Mouse (Mus musculus) kidney, postnatal 0 days (tissue): ENCODE measurements around the gene Ccdc33. TPM values are rescaled to one million over a fixed set of nuclear protein-coding genes. Genes with fewer than 3 reads are reported as not detected.

Source experiments
- ATAC-seq: fragments of 200-750 bp; cut with Nextera tagmentation; replicated peaks from 2 replicates; pipeline ENCODE4 v1.8.0; 2017; ENCODE audit warnings: low read depth, moderate number of reproducible peaks, moderate TSS enrichment, moderate library complexity; ENCODE audit not compliant: low FRiP score
- DNase-seq: peaks from one replicate; pipeline ENCODE4 v3.0.0-alpha.2; 2016; ENCODE audit warnings: low spot score
- H3K27ac ChIP-seq: fragments of 300-500 bp; sonication (generic); 2 replicates; pipeline ENCODE4 v1.5.1; 2014; ENCODE audit warnings: mild to moderate bottlenecking
- H3K27me3 ChIP-seq: fragments of 300-500 bp; sonication (generic); 2 replicates; pipeline ENCODE4 v1.6.1; 2014; ENCODE audit warnings: low read length, mixed read lengths; ENCODE audit not compliant: insufficient read depth
- H3K36me3 ChIP-seq: fragments of 300-500 bp; sonication (generic); 2 replicates; pipeline ENCODE4 v1.6.1; 2014; ENCODE audit warnings: low read length, mixed read lengths; ENCODE audit not compliant: insufficient read depth
- H3K4me1 ChIP-seq: fragments of 300-500 bp; sonication (generic); replicated peaks from 2 replicates; pipeline ENCODE4 v1.6.1; 2014; ENCODE audit warnings: antibody characterized with exemption, low read length, mixed read lengths; ENCODE audit not compliant: insufficient read depth
- H3K4me2 ChIP-seq: fragments of 300-500 bp; sonication (generic); 2 replicates; pipeline ENCODE4 v1.6.1; 2014; ENCODE audit warnings: mild to moderate bottlenecking, low read length, moderate library complexity, mixed read lengths
- H3K4me3 ChIP-seq: fragments of 300-500 bp; sonication (generic); replicated peaks from 2 replicates; pipeline ENCODE4 v1.5.1; 2014; ENCODE audit warnings: low read depth, low read length
- H3K9ac ChIP-seq: fragments of 300-500 bp; sonication (generic); 2 replicates; pipeline ENCODE4 v1.6.1; 2014; ENCODE audit warnings: low read depth, low read length
- H3K9me3 ChIP-seq: fragments of 300-500 bp; sonication (generic); replicated peaks from 2 replicates; pipeline ENCODE4 v1.6.1; 2016; ENCODE audit warnings: low read length, inconsistent platforms, mixed read lengths
- CTCF ChIP-seq: IDR thresholded peaks from 2 replicates; pipeline ENCODE4 v1.5.1; 2016; ENCODE audit warnings: antibody characterized with exemption, low read depth, mild to moderate bottlenecking, moderate library complexity
- WGBS: fragments of 180-500 bp; shearing (Covaris S2); extraction: QIAGEN DNeasy Blood & Tissue Kit; methylation state at CpG from one replicate; pipeline ENCODE4 v1.1.7; 2014; 5-methylcytosine and 5-hydroxymethylcytosine counted together
- polyA plus RNA-seq: library from polyadenylated mRNA; unstranded; fragments of >200 nt; fragmentation: Nextera tagmentation; extraction: Ambion mirVana; gene quantifications from 2 replicates; pipeline ENCODE4 v1.2.1, GENCODE M21; 2015

The Ccdc33 gene
- 0.09 and 0.13 TPM in 2 replicates for polyA plus RNA-seq

DNA sequence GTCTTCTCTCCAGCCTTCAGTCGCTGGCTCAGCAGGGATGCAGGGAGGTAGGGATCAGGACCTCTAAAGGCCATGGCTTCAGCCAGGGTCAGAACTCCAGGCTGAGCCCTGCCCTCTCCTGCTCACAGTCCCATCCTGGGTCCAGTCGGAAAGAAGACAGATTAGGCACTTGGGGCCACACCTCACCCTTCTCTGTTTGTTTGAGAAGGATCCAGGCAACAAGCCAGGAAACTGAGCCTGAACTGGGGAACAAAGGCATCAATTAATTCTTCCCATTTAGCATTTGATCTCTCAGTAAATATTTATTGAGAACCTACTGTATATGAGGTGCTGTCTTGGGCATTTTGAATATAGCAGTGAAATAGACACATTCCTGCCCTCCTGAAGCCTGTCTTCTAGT is at the start of gene Ccdc33:
Gene Ccdc33 (minus strand): TSS at position 153 of the 400 bp plus-strand sequence.
- ATAC-seq (no peak), DNase-seq (no peak)
- Histone ChIP-seq H3K4me1 (peaks cover 19% of the 10 kb centered on the region), H3K4me3 (no peak within 1 kb of the TSS), H3K9me3 (no peaks in the 10 kb centered on the region), H3K4me2 (no peak within 1 kb of the TSS), H3K9ac (no peak within 1 kb of the TSS), H3K27ac (no peak within 1 kb of the TSS), H3K36me3 (no peaks in the 10 kb centered on the region), H3K27me3 (no peaks in the 10 kb centered on the region)
- TF ChIP-seq CTCF: no peak
- 34% methylated on average over 2 of the region's 2 CpGs for WGBS

DNA sequence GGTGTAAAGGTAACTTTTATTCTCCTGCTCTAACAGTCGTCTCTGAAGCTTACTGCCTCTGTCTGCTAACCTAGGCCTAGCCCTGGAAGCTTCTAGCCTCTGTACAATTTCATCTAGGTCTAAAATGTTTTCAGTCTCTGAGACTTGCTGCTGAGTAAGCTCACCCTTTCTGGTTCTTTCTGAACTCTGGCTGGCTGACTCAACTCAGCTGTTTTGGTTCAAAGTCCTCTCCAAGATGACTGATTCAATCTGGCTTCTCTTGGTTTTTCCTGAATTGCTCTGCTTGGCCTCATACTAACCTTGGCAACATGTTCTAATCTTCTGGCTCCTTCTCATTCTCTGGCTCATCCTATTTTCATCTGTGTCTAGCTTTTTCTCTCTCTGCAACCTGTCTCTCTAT is 47.2 kb upstream of the Ccdc33 start:
- no peak for ATAC-seq
- Histone ChIP-seq H3K4me2 (no peak overlapping the region), H3K9me3 (no peaks in the 10 kb centered on the region), H3K4me3 (no peak overlapping the region), H3K36me3 (no peaks in the 10 kb centered on the region), H3K9ac (no peak overlapping the region), H3K4me1 (no peaks in the 10 kb centered on the region), H3K27ac (no peak overlapping the region), H3K27me3 (no peaks in the 10 kb centered on the region)
- no peak for TF ChIP-seq CTCF
- 80% methylated on average over 1 of the region's 1 CpGs for WGBS
- DNase-seq: no peak

GRCm38 (mm10) chr9:58163146-58163545 is 44.5 kb upstream of the Ccdc33 start:
- H3K4me1 ChIP-seq: no peaks in the 10 kb centered on the region
- H3K9ac ChIP-seq: no peak overlapping the region
- TF ChIP-seq CTCF: no peak
- H3K27ac ChIP-seq: no peak overlapping the region
- no peak overlapping the region for H3K4me3 ChIP-seq
- no peak for ATAC-seq
- no peak overlapping the region for H3K4me2 ChIP-seq
- H3K36me3 ChIP-seq: no peaks in the 10 kb centered on the region
- no peaks in the 10 kb centered on the region for H3K9me3 ChIP-seq
- WGBS: 58% methylated on average over 5 of the region's 5 CpGs
- no peaks in the 10 kb centered on the region for H3K27me3 ChIP-seq
- DNase-seq: no peak

GRCm38 (mm10) chr9:58162173-58162572 is 43.5 kb upstream of the Ccdc33 start:
- H3K4me2 ChIP-seq: no peak overlapping the region
- WGBS: 88% methylated on average over 3 of the region's 3 CpGs
- no peak overlapping the region for H3K4me3 ChIP-seq
- H3K4me1 ChIP-seq: no peaks in the 10 kb centered on the region
- no peaks in the 10 kb centered on the region for H3K27me3 ChIP-seq
- no peak overlapping the region for H3K9ac ChIP-seq
- ATAC-seq (no peak), DNase-seq (no peak)
- TF ChIP-seq CTCF: no peak
- no peaks in the 10 kb centered on the region for H3K9me3 ChIP-seq
- H3K36me3 ChIP-seq: no peaks in the 10 kb centered on the region
- H3K27ac ChIP-seq: no peak overlapping the region

DNA sequence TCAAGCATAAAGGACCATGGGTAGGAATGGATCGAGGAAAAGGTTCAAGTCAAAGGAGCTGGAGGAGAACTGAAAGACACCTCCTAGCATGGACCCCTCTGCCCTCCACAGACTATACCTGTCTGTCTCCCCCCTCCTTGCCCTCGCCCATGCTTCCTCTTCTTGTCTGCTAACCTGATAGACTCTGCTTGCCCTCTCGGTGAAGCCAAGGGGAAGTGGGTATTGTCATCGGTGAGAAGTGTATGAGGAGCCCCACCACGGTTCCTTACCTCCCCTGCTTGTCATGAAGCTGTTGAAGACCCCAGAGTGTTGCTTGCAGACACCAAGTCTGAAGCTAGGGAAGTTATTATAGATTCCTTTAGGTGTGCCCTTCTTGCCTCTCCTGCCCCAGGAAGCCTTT is 41.7 kb upstream of the Ccdc33 start:
- 0 out of 2 replicates have a peak overlapping the region, but pooled peaks have one; percentile 87 for H3K27ac ChIP-seq
- no peak for ATAC-seq
- H3K36me3 ChIP-seq: no peaks in the 10 kb centered on the region
- H3K9me3 ChIP-seq: no peaks in the 10 kb centered on the region
- TF ChIP-seq CTCF: no peak
- DNase-seq: no peak
- H3K27me3 ChIP-seq: no peaks in the 10 kb centered on the region
- WGBS: 77% methylated on average over 5 of the region's 5 CpGs
- no peak overlapping the region for H3K4me3 ChIP-seq
- H3K4me1 ChIP-seq: 0 out of 2 replicates have a peak, but pooled peaks cover 4% of the 10 kb centered on the region
- no peak overlapping the region for H3K9ac ChIP-seq
- no peak overlapping the region for H3K4me2 ChIP-seq

DNA sequence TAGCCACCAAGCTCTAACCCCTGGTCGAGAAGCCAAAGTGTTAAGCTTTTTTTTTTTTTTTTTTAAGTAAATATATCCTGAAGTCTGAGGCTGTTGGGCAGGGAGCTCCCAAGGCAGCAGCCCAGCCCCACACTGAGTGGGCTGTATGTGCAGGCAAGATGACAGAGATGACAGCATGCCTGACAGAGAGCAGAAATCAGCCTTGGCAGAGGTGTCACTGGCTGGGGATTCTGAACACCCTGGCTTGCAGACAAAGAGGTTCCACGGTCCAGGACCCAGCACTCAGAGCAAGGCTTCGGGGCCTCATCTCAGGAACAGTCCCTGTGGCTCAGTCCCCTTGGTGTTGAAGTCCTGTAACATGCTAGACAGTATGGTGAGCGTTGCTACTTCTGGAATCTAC is 41.2 kb upstream of the Ccdc33 start:
- no peak overlapping the region for H3K4me2 ChIP-seq
- 33% methylated on average over 4 of the region's 4 CpGs for WGBS
- ATAC-seq: no peak

More for the DNA sequence above, 41.2 kb upstream of the Ccdc33 start:
- Histone ChIP-seq H3K4me1 (0 out of 2 replicates have a peak, but pooled peaks cover 4% of the 10 kb centered on the region), H3K27ac (peak overlapping the region; percentile 87; the same call in 1 of the 2 replicates), H3K9ac (no peak overlapping the region), H3K27me3 (no peaks in the 10 kb centered on the region), H3K9me3 (no peaks in the 10 kb centered on the region), H3K36me3 (no peaks in the 10 kb centered on the region), H3K4me3 (no peak overlapping the region)
- TF ChIP-seq CTCF: no peak
- DNase-seq: no peak
